Mouse (Mus musculus): ENCODE data around the gene Rgl1. TPM values are rescaled to one million over a fixed set of nuclear protein-coding genes. Genes with fewer than 3 reads are reported as not detected.
"Not testable (repeated sequence)": the region's sequence is repeated elsewhere in the genome, so short reads cannot be mapped to it uniquely, and the experiment has no call there.

The Rgl1 gene
- total RNA-seq, 2 experiments from 2014 or later, result 50.8 to 60.7 TPM

DNA sequence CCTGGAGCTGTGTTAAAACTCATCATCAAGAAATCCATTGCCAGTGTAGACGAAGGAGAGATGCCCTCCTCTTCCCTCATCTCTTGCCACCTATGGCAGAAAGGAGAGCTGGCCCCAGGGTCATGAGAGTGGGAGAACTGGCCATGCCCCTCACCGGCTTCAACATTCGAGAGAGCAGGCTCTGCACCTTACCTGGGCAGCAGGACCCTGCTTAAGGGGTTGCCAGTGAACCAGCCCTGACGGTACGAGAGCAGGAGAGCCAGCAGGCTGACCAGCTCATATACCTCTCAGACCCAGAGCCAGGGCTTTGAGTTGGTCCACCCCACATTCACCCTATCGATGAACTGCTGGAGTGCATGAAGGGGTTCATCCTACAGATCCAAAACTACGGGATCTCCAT lies 105.7 kb downstream of the Rgl1 start:
- DNase-seq (ENCODE audit: low spot score in 2 of 2), result no peak

GRCm38 (mm10) chr1:152659961-152660360 lies 106.2 kb downstream of the Rgl1 start:
- DNase-seq (ENCODE audit: low spot score in 2 of 2), result no peak

DNA sequence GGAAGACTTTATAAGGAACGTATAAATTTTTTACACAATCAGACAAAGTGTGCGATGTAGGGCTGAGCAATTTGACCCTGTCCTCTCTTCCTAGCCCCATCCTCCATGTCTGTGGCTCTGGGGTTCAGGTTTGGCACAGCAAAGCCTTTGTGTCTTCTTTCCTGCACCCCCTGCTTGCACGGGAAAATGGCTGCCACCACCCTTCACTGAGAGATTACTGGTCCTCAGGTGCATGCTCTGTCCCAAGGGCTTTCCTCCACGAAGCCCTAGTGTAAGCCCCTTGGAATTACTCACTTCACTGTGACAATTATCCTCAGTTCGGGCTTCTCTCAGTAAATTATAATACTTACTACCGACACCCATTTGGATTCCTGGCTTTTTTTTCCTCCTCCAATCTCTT lies 109.5 kb downstream of the Rgl1 start:
- DNase-seq (ENCODE audit: low spot score in 2 of 2), result no peak

- no peak for DNase-seq (ENCODE audit: low spot score in 2 of 2)
These were observed 111.3 kb downstream of the Rgl1 start for GRCm38 (mm10) chr1:152654851-152655250.

GRCm38 (mm10) chr1:152651495-152651874 lies 114.7 kb downstream of the Rgl1 start:
- no peak for DNase-seq (ENCODE audit: low spot score in 2 of 2)

DNA sequence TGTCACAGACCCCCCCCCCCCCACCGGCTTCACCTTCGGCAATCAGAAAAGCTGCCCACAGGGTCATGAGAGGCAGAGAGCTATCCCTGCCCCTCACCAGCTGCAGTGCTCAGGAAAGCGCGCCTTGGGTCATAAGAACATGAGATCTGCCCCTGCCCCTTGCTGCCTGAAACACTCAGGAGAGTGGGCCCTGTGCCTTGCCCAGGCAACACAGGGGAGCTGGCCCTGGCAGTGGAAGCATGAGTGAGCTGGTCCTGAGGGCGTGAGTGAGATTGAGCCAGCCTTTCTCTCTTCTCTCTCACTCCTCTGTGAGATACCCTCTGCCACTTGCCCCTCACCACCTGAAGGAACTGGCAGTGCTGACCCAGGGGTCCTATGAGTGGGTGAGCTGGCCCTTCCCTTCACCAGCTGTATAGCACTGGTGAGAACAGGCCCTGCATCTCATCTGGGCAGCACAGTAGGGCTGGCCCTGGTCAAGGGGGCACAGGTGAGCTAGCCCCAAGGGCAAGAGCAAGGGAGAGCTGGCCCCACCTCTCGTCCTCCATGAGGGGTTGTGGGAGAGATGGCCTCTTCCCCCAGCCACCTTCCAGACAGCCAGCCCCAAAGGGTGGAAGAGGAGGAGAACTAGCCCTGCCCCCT lies 115.2 kb downstream of the Rgl1 start:
- DNase-seq (ENCODE audit: low spot score in 2 of 2), result no peak

- no peak for DNase-seq (ENCODE audit: low spot score in 2 of 2)
These were observed 118.1 kb downstream of the Rgl1 start for GRCm38 (mm10) chr1:152648052-152648451.

DNA sequence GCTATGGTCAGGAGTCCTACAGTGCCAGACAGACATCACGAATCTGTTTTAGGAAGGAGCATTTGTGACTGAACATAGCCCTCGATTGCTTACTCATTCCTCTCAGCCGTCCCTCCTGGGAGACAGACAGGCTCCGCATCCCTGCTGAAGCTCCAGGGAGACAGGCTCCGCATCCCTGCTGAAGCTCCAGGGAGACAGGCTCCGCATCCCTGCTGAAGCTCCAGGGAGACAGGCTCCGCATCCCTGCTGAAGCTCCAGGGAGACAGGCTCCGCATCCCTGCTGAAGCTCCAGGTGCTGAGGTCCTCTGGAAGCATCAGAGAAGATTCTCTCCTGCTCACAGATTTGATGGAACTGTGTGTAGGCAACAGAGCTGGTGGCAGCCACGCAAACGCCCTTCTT lies 123.9 kb downstream of the Rgl1 start:
- not testable (repeated sequence) for DNase-seq (ENCODE audit: low spot score in 2 of 2)

GRCm38 (mm10) chr1:152640195-152640981 lies 125.8 kb downstream of the Rgl1 start:
- no peak for DNase-seq (ENCODE audit: low spot score in 2 of 2)

- DNase-seq (ENCODE audit: low spot score in 2 of 2), result no peak
These were observed 126.8 kb downstream of the Rgl1 start for GRCm38 (mm10) chr1:152639344-152639743.

DNA sequence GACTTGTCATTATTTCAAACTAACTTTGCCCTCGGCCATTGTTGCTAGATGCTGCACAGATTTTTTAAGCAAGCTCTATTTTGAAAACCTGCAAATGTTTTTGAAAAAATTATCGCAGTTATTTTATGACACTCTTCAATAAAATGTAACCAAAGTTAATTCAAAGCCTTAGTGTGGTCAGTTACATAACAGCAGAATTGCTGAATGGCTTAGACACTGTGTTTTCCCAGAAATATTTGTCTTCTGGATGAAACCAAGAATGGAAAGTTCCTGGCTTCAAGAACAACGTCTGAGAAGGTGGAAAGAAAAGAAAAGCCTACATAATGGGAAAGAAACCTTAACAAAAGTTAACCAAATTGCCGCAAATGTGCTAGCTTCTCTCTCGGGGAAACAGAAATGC lies 131.5 kb downstream of the Rgl1 start:
- DNase-seq (ENCODE audit: low spot score in 2 of 2), result no peak

- DNase-seq (ENCODE audit: low spot score in 2 of 2), result no peak
These were observed 136.4 kb downstream of the Rgl1 start for GRCm38 (mm10) chr1:152629780-152630179.

GRCm38 (mm10) chr1:152625651-152626050 lies 140.5 kb downstream of the Rgl1 start:
- DNase-seq (ENCODE audit: low spot score in 2 of 2), result no peak

- DNase-seq (ENCODE audit: low spot score in 2 of 2), result peak; percentile 30 to 57
These were observed 141.3 kb downstream of the Rgl1 start for GRCm38 (mm10) chr1:152624644-152625454.

DNA sequence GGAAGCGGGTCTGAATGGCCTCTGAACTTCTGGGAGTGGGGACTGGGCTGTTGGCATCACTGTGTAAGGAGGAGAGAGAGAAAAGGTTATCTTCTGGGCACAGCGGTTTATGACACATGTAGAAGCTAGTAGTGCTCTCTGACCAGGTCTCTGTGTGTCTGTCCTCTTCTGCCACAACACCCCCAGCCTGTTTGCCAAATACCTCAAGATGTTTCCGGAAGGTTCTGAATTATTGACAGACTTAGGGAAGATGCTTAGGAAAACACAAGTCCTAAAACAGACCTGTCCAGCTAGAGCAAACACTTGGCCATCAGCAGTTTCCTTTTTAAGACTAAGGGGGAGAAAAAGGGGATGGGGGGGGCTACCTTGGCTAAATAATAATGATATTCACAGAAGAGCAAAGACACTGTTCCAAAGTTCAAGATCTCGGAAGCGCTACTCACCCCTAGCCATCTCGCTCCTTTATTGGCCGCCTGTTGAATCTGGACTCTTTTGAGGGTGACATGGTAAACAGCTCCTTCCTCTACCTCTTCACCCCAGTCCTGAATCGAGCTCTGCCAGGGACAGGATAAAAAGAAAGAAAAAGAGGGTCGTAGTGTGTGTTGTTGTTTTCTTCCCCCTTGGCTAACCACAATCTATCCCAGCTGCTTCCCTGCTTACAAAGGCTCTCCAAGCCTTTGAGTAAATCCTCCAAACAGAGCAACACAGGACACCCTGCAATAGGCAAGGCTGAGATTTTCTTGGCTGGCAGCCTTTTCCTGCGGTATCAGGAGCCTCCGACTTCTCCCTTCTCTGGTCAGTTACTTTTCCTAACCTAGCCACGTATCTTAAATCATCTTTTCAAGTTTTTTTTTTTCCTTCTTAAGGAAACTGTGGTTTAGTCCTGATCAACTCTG lies 142.5 kb downstream of the Rgl1 start:
- no peak for DNase-seq (ENCODE audit: low spot score in 2 of 2)

DNA sequence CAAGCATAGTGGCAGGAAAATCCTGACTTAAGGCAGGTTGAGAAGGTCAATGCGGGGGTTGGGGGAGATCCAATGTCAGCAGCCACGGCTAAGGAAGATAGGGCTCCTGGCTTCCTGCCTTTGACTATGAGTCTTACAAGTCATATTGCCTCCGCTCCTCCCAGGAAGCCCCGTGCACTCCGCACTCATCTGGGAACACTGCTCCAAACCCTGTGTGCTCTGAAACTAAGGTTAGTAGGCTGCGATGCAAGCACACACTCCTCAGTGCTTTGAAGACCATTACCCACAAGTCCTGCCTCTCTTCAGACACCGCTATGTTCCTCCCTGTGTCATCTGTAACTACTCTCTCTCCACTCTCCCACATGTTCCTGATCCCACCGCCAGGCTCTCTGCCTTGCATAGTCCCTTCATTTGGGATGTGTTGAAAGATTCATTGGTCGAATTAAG lies 143.4 kb downstream of the Rgl1 start:
- DNase-seq (ENCODE audit: low spot score in 2 of 2), result no peak

GRCm38 (mm10) chr1:152621624-152622023 lies 144.5 kb downstream of the Rgl1 start:
- DNase-seq (ENCODE audit: low spot score in 2 of 2), result no peak

- no peak for DNase-seq (ENCODE audit: low spot score in 2 of 2)
These were observed 146.8 kb downstream of the Rgl1 start for GRCm38 (mm10) chr1:152619396-152619795.

GRCm38 (mm10) chr1:152618896-152619295 lies 147.3 kb downstream of the Rgl1 start:
- DNase-seq (ENCODE audit: low spot score in 2 of 2), result no peak

- no peak for DNase-seq (ENCODE audit: low spot score in 2 of 2)
These were observed 147.8 kb downstream of the Rgl1 start for GRCm38 (mm10) chr1:152618381-152618780.
